In the genomic region with DNA sequence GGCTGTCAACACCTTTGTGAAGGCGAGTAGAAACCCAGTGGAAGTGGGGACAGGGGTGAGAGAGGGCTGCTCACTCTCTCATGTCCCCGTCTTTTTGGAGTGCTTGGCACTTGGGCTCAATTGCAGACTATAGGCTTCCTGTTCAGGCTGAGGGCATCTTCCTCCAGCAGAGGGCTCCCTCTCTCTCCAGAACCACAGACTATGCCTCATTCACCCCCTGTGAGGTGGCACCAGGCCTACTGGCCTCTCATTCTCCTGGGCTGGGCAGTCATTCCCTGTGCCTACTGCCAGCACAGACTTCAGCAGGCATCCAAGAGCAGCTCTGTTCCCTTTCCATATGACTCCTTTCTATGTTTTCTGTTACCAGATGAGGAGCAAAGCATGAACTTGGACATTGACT, we compare ENCODE assay signal across 8 mouse cellular contexts. TPM values are rescaled to one million over a fixed set of nuclear protein-coding genes. Genes with fewer than 3 reads are reported as not detected.
DNase-seq lines count a peak whose midpoint lies in the region; ATAC-seq and TF ChIP-seq lines count a peak whose summit lies in the region.

No protein-coding gene starts in this region.

- intact Hi-C loops in left cerebral cortex, postnatal 10 days (cut with DNase I) = loop anchor here (5.0 kb wide), 1 partner anchor 42 kb away; the partner anchor contains the start of gene Rasl10a

- no peaks in the 10 kb centered on the region for H3K9me3 ChIP-seq in megakaryocyte, embryonic 14.5 days
- no peaks in the 10 kb centered on the region for H3K9me3 ChIP-seq in hindbrain, postnatal 0 days (ENCODE audit: low read length)

- H3K4me3 ChIP-seq in megakaryocyte, embryonic 14.5 days (replicated peaks) = peak overlapping the region; percentile 40
- H3K4me3 ChIP-seq in bone marrow macrophage, adult 2 months (ENCODE audit: insufficient read depth, low read length) = no peak overlapping the region
- H3K4me3 ChIP-seq in hindbrain, postnatal 0 days (ENCODE audit: low read length) = no peak overlapping the region

- H3K4me1 ChIP-seq in megakaryocyte, embryonic 14.5 days = peaks cover 64% of the 10 kb centered on the region
- H3K4me1 ChIP-seq in bone marrow macrophage, adult 2 months (ENCODE audit: control insufficient read depth, insufficient read depth, low read length) = peaks cover 46% of the 10 kb centered on the region
- H3K4me1 ChIP-seq in hindbrain, postnatal 0 days (ENCODE audit: insufficient read depth, low read length) = no peaks in the 10 kb centered on the region

- WGBS in hindbrain, postnatal 0 days = 57% methylated on average over 2 of the region's 2 CpGs

- H3K27me3 ChIP-seq in megakaryocyte, embryonic 14.5 days (replicated peaks) = no peaks in the 10 kb centered on the region
- H3K27me3 ChIP-seq in hindbrain, postnatal 0 days (ENCODE audit: insufficient read depth, low read length) = no peaks in the 10 kb centered on the region

- H3K4me2 ChIP-seq in hindbrain, postnatal 0 days (ENCODE audit: low read depth, low read length) = no peak overlapping the region

- no peak overlapping the region for H3K9ac ChIP-seq in hindbrain, postnatal 0 days (replicated peaks; ENCODE audit: low read length)

- peak; percentile 82 for DNase-seq in fibroblast of lung, adult 2 months (ENCODE audit: low read depth)
- peak; percentile 82 for DNase-seq in hindbrain, postnatal 0 days (ENCODE audit: low spot score)
- peak; percentile 74 to 75 for DNase-seq in left cerebral cortex, postnatal 10 days (ENCODE audit: extremely low spot score in 1 of 2, low spot score in 2 of 2)
- peak; percentile 30 for DNase-seq in naive thymus-derived CD4-positive, alpha-beta T cell, adult 2 months (ENCODE audit: low read depth)
- peak; percentile 46 for DNase-seq in thymus, postnatal 25 days

- peak; percentile 67 for TF ChIP-seq CTCF in bone marrow macrophage, adult 2 months (IDR thresholded peaks at IDR 0.05; ENCODE audit: low read depth, low read length)
- TF ChIP-seq CTCF in hindbrain, postnatal 0 days (IDR thresholded peaks at IDR 0.05; ENCODE audit: low read depth) = peak; percentile 80

- H3K36me3 ChIP-seq in megakaryocyte, embryonic 14.5 days (replicated peaks; ENCODE audit: low read length) = peaks cover 90% of the 10 kb centered on the region
- peaks cover 70% of the 10 kb centered on the region for H3K36me3 ChIP-seq in hindbrain, postnatal 0 days (ENCODE audit: insufficient read depth, low read length)

- no peak overlapping the region for H3K27ac ChIP-seq in bone marrow macrophage, adult 2 months (ENCODE audit: insufficient read depth, low read depth, low read length)
- H3K27ac ChIP-seq in hindbrain, postnatal 0 days = no peak overlapping the region

- ATAC-seq in megakaryocyte, adult 5-6 weeks (ENCODE audit: poor library complexity, severe bottlenecking) = no peak
- peak; percentile 86 for ATAC-seq in hindbrain, postnatal 0 days

- no peak for TF ChIP-seq POLR2A in bone marrow macrophage, adult 2 months (IDR thresholded peaks at IDR 0.05; ENCODE audit: borderline replicate concordance, low read depth, low read length)

RNA-seq across cellular contexts. Expression of gene Ap1b1, which starts 29.1 kb away (rescaled TPM):
- 57.8 and 66.6 TPM in 2 replicates for polyA plus RNA-seq in megakaryocyte, embryonic 14.5 days (2012; ENCODE audit: insufficient read depth, low replicate concordance)
- total RNA-seq in megakaryocyte, adult 5-6 weeks (2015) = 38.8 and 39.4 TPM in 2 replicates
- 37.0 and 38.3 TPM in 2 replicates for total RNA-seq in megakaryocyte, adult 5-6 weeks (2017)
- 165 and 185 TPM in 2 replicates for polyA plus RNA-seq in bone marrow macrophage, adult 2 months (2012; ENCODE audit: insufficient read depth, insufficient read length, missing spikeins)
- 141 and 150 TPM in 2 replicates for total RNA-seq in hindbrain, postnatal 0 days (2014; rRNA removed)
- polyA plus RNA-seq in hindbrain, postnatal 0 days (2015; fragmentation: Nextera tagmentation; extraction: Ambion mirVana) = 85.3 and 89.1 TPM in 2 replicates
- total RNA-seq in left cerebral cortex, postnatal 10 days (2021) = 100 to 1,000 TPM; 118 to 134 TPM

RNA-seq across cellular contexts. Expression of gene Rasl10a, which starts 42.2 kb away (rescaled TPM):
- polyA plus RNA-seq in megakaryocyte, embryonic 14.5 days (2012; ENCODE audit: insufficient read depth, low replicate concordance) = 12.0 and 22.3 TPM in 2 replicates
- not detected in 2 replicates for total RNA-seq in megakaryocyte, adult 5-6 weeks (2015)
- total RNA-seq in megakaryocyte, adult 5-6 weeks (2017) = not detected in 2 replicates
- not detected in 2 replicates for polyA plus RNA-seq in bone marrow macrophage, adult 2 months (2012; ENCODE audit: insufficient read depth, insufficient read length, missing spikeins)
- 4.7 and 4.8 TPM in 2 replicates for total RNA-seq in hindbrain, postnatal 0 days (2014; rRNA removed)
- polyA plus RNA-seq in hindbrain, postnatal 0 days (2015; fragmentation: Nextera tagmentation; extraction: Ambion mirVana) = 4.5 and 4.7 TPM in 2 replicates
- 10 to 100 TPM; 43.2 to 47.9 TPM for total RNA-seq in left cerebral cortex, postnatal 10 days (2021)

RNA-seq across cellular contexts. Expression of gene Gas2l1, which starts 49.4 kb away (rescaled TPM):
- 1,288 and 2,398 TPM in 2 replicates for polyA plus RNA-seq in megakaryocyte, embryonic 14.5 days (2012; ENCODE audit: insufficient read depth, low replicate concordance)
- total RNA-seq in megakaryocyte, adult 5-6 weeks (2015) = 1.5 and 2.4 TPM in 2 replicates
- total RNA-seq in megakaryocyte, adult 5-6 weeks (2017) = 0.89 and 1.1 TPM in 2 replicates
- 42.0 and 44.9 TPM in 2 replicates for polyA plus RNA-seq in bone marrow macrophage, adult 2 months (2012; ENCODE audit: insufficient read depth, insufficient read length, missing spikeins)
- 38.1 and 40.2 TPM in 2 replicates for total RNA-seq in hindbrain, postnatal 0 days (2014; rRNA removed)
- 16.3 and 17.3 TPM in 2 replicates for polyA plus RNA-seq in hindbrain, postnatal 0 days (2015; fragmentation: Nextera tagmentation; extraction: Ambion mirVana)
- 10 to 100 TPM; 48.1 to 48.3 TPM for total RNA-seq in left cerebral cortex, postnatal 10 days (2021)

Comparison
In these comparisons a context has a peak if more than half of its experiments do, and no peak if none do; other contexts are left out.
1. DNase-seq: peak in every context shown above with its lines; median percentile 82 in fibroblast of lung, adult 2 months; 82 in hindbrain, postnatal 0 days; 74 in left cerebral cortex, postnatal 10 days; 46 in thymus, postnatal 25 days; 30 in naive thymus-derived CD4-positive, alpha-beta T cell, adult 2 months.
2. RNA of gene Gas2l1, which starts 49.4 kb away (total RNA-seq): 48.1 to 48.3 TPM in left cerebral cortex, postnatal 10 days and 38.1 to 40.2 TPM in hindbrain, postnatal 0 days; 0.89 to 2.4 TPM in megakaryocyte, adult 5-6 weeks; every median in the first group is over 10 times any median in the second.